Mouse (Mus musculus): ENCODE data around the gene Acvrl1.

- TF ChIP-seq CTCF (IDR thresholded peaks at IDR 0.05; ENCODE audit: low read depth) (no peak), EP300 (IDR thresholded peaks at IDR 0.05; ENCODE audit: low read depth) (no peak)
Observed at GRCm38 (mm10) chr15:101137455-101137854, 9.1 kb downstream of the Acvrl1 start.
